Mouse (Mus musculus) T-helper 17 cell (primary cell): ENCODE results near the gene Cdk5.

Source experiments
- in situ Hi-C, 2 experiments: fragments of 300-600 bp; cut with MboI, MseI; formaldehyde crosslinking; loops; 1 replicate in 1 of 2; 2 replicates in 1 of 2; pipeline ENCODE4 v1.15.1; 2025; ENCODE audit warnings: high pct_unique_total_duplicates in 2 of 2

The Cdk5 gene

DNA sequence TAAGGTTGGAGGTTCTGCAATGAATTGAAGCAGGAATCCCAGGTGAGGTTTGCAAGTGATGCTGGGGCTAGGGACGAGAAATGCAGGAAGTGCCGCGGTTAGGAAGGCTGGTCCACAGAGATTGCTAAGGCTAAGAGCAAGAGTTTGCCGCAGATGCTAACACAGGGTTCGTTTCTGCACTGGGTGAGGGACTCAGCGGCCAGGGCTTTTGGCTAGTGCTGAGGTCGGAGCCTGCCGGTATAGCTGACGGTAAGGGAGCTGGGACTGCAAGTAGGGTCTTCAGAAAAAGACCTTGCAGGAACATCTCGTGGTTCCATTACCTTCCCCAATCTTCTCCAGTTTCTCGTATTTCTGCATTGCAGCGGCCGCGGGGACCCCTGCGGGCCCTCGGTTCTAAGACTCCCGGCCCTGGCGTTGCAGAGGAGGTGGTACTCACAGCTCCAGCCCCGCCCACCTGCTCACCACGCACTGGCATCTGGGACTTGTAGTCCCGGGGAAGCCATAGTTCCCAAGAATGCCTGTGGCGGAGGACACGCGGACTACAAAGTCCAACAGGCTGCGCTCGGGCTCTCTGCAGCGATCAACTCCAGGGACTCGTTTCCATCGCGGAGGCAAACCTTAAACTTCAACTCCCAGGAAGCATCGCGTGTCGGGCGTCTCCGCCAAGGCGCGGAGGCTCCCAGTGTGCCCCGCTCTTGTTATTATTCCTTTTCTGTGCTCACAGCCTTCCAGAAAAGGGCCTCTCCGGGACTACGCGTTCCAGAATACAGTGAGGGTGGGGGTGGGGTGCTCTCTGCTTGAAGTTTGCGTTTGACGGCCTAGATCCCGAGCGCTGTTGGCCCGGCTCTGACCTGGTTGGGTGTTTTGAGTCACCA, at the start of gene Cdk5, which contains the start of gene Slc4a2:
Gene Cdk5, minus strand, starts transcription at position 402 of the 875 bp plus-strand sequence.
Gene Slc4a2, plus strand, starts transcription at position 709 of the 875 bp plus-strand sequence.
- in situ Hi-C loops, result loop anchor here in 1 of 2 experiments (5.0 kb wide), 1 partner anchor 36 kb away; no protein-coding TSS in a partner anchor

DNA sequence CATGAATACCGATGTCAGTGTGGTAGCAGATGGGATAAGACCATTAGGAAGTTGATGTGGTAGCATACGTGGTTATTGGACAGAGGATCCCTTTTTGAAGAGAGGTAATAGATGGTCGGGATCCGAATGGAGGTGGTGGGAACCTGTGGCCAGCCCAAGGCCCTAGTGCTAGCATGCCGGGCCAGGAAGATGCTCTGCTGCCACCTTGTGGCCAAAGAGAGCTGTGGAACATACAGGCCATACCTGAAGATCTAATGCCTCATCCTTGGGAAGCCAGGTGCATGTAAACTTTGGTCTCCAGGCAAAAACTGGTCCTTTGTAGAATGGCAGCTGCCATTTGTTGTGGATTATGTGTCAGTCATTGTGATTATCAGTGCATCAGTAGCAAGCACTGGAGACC, 47.3 kb upstream of the Cdk5 start:
- in situ Hi-C loops, result loop anchor here in 1 of 2 experiments (25.0 kb wide), 1 partner anchor 1033 kb away; the partner anchor contains the start of gene Kmt2e

DNA sequence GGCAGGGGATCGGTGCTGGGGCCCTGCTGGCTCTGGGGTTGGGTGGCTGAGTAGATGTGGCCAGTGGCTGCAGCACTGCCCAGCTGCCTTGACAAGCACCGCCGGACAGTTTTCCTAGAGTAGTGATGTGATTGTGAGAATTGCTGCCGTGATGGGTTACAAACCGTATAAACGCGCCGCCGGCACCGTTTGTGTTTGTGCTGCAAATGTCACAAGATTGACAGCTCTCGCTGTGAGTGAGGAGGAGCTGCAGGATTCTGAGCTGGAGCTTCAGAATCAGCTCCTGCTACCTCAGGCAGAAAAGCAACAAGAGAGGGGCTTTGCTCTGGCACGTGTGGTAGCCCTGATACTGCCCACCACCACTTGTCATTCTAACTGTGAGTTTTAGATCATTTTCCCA, 43.4 kb upstream of the Cdk5 start:
- in situ Hi-C loops, result loop anchor here in 1 of 2 experiments (25.0 kb wide), 1 partner anchor 1029 kb away; the partner anchor contains the start of gene Kmt2e

DNA sequence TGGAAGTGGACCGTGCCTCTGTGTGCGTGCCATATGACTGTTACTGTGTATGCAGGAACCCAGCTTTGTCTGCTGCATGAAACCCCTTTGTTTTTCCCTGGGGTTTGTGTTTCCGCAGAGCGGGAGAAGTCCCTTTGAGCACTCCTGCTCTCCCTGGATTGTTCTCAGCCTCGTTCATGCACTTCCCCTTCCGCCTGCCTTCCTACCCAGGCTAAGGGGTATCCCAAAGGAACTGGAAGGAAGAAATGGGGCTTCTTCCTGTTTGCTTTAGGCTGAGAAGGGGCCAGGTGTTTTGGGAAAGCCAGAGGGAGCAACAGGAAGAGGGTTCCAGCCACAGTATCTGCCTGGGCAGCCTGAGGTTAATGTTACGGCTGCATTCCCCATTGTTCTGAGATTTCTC, 32.3 kb upstream of the Cdk5 start:
- in situ Hi-C loops, result loop anchor here (10.0 to 25.0 kb wide), 4 partner anchors 191 to 1018 kb away; partner anchors contain the start of genes Fam126a (in 1 of the 2), Klhl7 (in 1 of the 2) and Kmt2e (in 1 of the 2)

DNA sequence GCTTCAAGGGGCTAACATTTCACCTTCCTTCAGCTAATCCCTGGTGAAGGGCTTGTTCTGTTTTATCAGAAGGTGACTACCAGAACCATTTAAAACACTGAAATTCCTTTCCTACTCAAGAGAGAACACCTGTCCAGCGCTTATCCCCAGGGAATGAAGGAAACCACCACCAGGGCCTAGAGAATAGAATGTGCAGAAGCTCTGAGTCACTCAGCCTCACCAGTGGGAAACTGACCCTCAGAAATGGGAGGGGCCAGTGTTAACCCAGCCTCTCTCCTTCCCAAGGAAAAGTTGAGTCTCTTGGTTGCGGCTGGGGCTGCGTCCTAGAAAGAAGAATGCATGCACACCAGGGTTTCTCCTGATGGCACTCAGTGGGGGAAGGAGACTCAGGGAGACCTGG, 31.7 kb upstream of the Cdk5 start:
- in situ Hi-C loops, result loop anchor here (10.0 to 25.0 kb wide), 4 partner anchors 190 to 1018 kb away; partner anchors contain the start of genes Fam126a (in 1 of the 2), Klhl7 (in 1 of the 2) and Kmt2e (in 1 of the 2)

DNA sequence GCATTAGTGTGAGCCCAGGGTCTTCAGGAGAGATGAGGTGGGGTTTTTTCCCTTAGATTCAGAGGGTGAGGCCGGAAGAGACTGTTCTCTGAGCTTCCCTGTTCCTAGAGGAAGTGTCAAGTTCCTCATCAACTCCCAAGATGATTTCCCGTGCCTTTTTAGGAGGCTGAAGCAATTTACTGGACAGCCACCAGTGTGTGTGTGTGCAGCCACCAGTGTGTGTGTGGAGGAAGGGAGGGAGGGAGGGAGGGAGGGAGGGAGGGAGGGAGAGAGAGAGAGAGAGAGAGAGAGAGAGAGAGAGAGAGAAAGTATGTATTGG, 30.6 kb upstream of the Cdk5 start:
- in situ Hi-C loops, result loop anchor here (10.0 to 25.0 kb wide), 4 partner anchors 189 to 1017 kb away; partner anchors contain the start of genes Fam126a (in 1 of the 2), Klhl7 (in 1 of the 2) and Kmt2e (in 1 of the 2)

DNA sequence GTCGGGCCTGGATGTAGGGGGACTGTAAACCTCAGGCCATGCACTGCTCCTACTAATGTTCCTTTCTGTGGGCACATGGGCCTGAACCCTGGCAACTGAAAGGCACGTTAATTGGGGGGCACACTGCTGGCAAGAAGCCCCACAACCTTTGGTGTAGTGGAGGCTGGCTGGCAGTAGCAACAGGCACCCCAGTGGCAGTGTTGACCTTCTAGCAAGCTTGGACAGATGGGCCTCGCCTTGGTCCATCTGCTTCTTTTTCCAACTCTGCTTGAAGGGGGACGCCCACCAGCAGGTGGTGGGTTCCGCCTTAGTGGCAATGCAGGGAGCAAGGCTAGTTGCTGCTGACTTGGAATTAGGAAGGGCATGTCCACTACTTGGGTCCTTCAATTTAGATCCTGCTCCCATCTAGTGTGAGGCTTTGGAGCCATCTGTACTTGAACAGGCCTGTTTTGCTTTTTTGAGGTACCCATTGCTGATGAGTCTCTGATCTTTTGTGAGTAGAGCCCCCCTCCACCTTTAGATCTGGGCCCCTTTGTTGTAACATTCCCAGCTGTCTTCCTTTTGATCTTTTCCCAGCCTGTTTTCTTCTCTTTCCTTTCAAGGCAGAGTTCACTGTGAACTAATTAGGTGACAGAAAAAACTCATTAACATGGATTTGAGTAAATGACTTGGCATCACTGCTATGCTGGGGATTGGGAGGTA, 30.1 kb upstream of the Cdk5 start:
- in situ Hi-C loops, result loop anchor here (10.0 to 25.0 kb wide), 4 partner anchors 189 to 1016 kb away; partner anchors contain the start of genes Fam126a (in 1 of the 2), Klhl7 (in 1 of the 2) and Kmt2e (in 1 of the 2)

DNA sequence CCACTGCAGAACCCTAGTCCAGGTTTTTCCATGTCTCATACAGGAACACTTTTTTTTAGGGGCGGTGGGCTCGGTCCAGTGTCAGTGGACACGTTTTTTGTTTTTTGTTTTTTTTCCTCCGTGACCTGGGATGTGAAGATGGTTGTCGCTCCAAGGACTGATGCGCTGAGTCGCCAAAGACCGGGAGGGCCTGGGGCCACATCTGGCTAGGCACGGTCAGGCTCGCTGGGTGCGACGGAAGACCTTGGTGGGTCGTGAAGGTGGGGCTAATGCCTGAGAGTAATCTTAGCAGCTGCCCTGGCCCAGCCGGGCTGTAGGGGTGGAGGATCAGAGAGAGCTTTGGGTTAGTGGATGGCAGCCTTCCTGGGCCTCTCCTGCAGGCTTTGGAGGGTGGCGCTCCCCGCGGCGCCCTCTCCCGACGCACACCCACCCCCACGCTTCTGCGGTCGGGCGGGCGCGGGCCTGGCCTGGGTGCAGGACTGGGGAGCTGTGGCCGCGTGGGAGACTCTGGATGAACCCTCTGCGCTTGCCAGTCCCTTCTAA, 29.4 kb upstream of the Cdk5 start:
- in situ Hi-C loops, result loop anchor here (10.0 to 25.0 kb wide), 4 partner anchors 188 to 1015 kb away; partner anchors contain the start of genes Fam126a (in 1 of the 2), Klhl7 (in 1 of the 2) and Kmt2e (in 1 of the 2)

DNA sequence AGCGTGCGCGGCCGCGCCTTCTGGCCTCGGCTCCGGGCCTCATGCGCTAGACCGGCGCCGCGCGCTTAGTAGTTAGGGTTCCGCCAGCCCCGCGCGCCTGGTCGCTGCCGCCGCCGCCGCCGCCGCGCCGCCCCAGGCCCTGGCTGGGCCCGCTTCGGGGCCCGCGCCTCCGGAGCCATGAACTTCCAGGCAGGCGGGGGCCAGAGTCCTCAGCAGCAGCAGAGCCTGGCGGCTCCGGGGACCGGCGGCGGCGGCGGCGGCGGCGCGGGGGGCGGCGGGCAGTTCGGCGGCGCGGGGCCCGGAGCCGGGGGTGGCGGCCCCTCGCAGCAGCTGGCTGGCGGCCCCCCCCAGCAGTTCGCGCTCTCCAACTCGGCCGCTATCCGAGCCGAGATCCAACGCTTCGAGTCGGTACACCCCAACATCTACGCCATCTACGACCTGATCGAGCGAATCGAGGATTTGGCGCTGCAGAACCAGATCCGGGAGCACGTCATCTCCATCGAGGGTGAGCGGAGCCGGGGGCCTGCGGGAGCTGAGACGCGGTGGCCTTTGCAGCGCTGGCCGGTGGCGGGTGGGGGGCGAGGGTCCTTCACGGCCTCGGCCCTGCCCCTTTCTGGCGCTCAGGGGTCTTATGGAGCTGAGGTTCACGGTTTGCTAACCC, 28.8 kb upstream of the Cdk5 start, which contains the start of gene Agap3:
Gene Agap3, plus strand, starts transcription at position 148 of the 661 bp plus-strand sequence.
- in situ Hi-C loops, result loop anchor here (10.0 to 25.0 kb wide), 4 partner anchors 187 to 1015 kb away; partner anchors contain the start of genes Fam126a (in 1 of the 2), Klhl7 (in 1 of the 2) and Kmt2e (in 1 of the 2)

DNA sequence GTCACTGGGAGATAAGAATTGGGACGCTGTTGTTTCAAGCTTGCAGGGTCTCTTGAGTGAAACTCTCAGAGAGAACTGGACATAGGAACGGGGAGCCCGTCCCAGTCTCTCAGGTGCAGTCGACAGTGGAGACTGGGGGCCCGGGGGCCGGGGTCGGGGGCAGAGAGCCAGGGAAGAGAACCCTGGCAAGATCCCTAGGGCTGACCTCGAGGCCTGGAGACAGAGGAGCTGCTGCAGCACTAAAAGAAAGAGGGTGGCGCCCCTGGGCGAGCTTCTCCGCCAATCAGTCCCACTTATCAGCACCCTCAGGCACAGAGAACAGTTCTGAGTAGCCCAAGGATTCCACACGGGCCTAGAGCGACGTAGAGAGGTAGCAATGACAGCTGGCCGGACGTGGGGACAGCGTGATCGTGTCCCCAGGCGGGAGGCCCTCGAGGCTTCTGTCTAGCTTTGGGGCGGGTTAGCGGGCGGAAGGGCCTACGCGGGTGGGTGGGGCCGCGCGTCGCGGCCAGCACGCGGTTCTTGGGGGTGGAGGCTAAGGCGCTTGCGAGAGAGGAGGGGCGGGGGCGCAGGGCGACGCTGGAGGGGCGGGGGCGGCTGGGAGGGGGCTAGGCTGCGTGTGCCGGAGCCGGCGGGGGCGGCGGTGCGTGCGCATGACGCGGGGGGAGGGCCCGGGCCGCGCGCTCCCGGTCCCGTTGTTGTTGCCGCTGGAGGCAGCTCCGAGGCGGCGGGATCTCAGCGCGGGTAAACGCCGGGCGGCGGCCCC, 28.1 kb upstream of the Cdk5 start:
- in situ Hi-C loops, result loop anchor here (10.0 to 25.0 kb wide), 4 partner anchors 187 to 1014 kb away; partner anchors contain the start of genes Fam126a (in 1 of the 2), Klhl7 (in 1 of the 2) and Kmt2e (in 1 of the 2)

DNA sequence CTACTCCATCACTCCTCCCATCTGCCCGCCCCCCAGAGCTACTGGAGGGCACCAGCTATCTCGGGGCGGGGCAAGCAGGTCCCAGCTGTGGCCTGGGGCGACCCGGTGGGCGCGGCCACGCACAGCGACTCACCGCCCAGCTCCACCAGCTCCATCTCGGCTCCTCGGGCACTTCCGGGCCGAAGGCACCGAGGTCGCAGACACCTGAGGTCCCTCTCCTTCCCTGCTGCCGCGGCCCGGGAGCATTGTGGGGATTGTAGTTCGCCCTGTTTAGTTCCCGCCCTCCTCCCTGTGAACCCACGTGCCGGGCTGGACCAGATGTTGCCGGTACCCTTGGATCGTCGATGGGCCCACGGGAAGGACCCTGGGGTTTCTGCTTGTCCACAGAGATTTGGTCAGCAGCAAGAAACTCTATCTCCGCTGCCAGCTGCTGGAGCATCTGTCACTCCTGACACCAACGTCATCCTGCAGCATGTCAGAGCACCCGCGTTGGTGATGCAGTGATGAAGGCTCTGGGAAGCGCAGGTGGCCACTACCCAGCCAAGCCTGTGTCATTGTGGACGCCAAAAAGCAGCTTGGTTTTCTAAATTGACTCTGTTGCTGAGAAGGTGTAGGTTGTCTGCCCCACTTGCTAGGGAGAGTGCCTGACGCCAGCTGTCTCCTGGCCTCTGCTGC, 24.4 kb upstream of the Cdk5 start, which contains the start of gene Tmub1:
Gene Tmub1, minus strand, starts transcription at position 231 of the 675 bp plus-strand sequence.
- in situ Hi-C loops, result no loop called here

DNA sequence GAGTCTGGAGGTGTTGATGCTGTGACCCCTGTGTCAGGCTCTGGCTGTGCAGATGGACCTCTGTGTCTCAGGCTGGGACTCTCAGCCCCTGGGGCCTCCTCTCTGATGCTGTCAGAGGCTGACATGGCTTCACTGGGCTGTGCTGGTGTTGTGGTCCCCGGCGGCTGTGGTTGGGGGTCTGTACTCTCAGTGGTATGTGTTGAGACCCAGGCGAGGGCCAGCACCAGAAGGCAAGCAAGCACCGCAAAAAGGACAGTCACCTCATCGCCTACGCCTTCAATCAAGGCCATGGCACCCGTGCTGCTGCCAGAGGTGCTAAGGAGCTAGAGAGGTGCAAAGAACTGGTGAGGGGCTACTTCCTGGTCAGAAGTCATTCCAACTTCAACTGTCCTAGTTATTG, 23.3 kb upstream of the Cdk5 start:
- in situ Hi-C loops, result no loop called here

DNA sequence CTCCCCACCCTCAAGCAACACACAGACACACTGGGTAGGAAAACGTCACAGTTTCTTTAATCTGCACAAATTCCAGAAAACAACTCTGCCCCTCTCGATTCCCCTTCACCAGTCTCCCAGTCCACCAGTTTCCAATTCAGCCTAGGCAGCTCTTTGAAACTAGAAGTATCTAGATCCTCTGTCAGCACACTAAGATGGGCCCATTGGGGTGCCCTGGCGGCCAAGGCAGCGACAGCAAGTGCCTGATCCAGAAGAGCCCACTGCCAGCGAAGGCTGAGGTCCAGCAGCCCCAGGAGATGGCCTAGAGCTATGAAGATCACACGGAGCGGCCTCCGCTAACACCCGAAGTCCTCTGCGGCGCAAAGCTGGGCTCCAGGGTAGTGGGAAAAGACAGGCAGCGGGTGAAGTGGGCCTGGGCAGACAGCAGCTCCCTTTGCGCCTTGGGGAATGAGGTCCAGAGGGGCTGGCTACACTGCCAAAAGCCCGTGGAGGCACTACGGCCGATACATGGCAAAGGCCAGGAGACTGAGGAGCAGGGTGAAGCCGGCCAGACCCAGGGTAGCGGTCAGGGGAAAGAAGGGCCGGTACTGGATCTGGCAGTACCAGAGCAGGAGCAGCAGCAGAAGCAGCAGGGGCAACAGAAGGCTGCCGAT, 22.2 kb upstream of the Cdk5 start:
- in situ Hi-C loops, result no loop called here

DNA sequence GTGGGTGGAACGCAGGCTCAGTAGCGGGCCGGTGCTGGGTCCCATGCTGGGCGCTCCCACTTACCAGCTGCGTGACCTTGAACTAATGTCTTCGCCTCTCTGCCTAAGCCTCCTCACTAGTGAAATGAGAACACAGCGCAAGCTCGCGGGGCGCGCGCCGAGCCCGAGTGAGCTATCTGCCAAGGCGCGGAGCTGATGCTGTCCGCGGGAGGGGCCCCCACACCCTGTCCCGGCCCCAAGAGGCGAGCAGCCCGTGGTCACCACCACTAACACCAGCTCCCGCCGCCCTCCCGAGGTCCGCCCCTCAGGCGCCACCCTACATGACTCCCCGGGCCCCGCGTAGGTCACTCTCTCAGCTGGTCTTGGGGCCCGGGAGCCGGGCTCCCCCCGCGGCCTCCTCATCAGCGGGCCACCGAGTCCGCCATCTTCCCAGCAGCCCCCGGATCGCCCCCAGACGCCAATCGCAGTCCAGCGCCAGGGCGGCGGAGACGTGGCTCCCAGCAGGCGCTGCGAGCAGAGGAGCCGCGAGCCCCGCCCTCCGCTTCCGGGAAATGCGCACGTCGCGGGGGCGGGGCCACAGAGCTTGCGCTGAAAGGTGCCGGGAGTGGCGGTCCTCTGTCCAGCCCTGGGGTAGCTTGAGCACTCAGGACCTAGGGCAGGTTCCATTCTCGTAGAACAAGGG, 21.6 kb upstream of the Cdk5 start, which contains the start of gene Fastk:
Gene Fastk, minus strand, starts transcription at position 542 of the 682 bp plus-strand sequence.
- in situ Hi-C loops, result no loop called here

DNA sequence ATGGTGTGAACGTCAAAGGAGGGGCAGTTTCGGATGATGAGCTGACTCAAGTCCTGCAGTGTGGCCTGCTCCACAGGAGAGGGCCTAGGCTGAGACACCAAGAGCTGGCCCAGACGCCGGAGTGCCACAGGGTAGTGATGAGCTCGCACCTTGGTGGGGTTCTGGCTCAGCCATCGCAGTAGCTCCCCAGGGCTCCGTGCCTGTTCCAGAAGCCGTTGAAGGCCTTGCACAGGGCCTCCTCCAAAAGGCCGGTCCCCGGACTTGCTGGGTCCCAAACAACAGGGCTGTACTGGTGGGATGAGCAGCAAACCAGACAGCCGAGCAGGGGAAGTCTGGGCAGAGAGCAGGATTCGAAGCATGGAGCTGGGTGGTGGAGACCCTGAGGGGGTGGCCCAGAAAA, 20.6 kb upstream of the Cdk5 start:
- in situ Hi-C loops, result no loop called here

DNA sequence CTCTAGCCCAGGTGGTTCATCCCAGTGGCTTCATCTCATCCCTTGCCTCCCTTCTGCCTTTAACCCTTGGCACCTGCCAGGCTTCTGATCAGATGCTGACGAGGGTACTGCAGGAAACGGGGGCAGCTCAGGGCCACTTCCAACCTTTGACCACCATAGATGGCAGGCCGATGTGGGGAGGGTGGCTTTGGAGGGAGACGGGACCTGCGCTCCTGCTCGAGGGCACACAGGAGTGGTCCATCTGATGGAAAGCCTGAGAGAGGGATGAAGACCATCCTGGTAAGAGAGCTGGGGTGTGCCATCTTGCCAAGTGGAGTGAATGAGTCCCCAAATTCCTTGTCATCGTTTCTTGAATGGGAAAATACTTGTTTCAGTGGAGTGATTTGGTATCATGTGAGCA, 19.9 kb upstream of the Cdk5 start:
- in situ Hi-C loops, result no loop called here

DNA sequence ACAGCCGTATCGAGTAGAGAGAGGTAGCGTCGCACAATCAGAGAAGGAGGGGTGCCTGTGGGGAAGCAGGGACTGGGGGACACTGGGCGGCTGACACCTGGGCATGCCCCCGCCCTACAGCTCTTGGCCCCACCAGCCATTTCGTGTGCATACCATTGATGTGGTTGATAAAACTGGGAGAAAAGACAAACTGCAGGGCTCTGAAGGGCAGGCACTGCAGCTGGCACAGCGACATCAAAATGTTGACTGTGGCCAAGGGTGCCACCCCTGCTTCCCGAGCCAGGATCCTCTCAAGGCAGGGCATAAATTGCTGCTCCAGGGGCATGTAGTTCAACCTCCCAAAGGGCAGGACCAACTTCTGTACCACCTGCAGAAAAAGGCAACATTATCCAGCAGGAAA, 18.7 kb upstream of the Cdk5 start:
- in situ Hi-C loops, result no loop called here

DNA sequence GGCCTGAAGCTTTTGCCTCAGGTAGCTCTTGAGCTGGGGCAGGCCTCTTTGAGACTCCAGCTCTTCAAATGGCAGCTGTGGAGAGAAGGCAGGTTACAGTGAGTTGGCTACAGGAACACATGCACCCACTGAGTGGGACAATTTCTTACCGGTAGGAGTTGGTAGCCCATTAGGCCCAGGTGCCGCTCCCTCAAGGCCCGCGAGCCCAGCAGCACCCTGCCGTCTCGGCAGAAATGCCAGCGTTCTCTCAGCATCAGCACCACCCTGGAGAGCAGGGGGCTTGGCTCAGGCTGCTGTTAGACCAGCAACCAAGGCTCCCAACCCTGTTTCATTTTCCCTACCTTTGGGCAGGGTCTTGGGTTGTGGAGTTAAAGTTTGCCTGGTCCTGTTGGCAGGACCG, 17.9 kb upstream of the Cdk5 start:
- in situ Hi-C loops, result no loop called here
